In the genomic region with DNA sequence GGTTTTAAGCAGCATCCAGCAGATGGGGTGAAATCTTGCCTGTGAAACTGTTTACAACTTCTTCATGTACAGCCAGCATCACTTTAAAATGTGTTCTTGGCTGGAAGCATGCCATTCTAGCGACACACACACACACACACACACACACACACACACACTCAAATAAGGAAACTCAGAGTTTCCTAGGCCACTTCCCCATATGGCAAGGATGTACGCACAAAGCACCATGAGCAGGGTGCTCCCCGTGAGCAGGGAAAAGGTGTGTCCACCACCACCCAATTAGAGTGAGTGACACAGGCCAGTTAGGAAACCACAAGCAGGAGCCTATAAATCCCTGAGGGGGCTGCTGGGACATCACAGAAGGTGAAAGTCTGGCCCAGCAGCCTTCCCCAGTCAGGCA, we compare ENCODE assay signal across 14 mouse cellular contexts. TPM values are rescaled to one million over a fixed set of nuclear protein-coding genes. Genes with fewer than 3 reads are reported as not detected.
A peak's percentile ranks its signal among the peaks of the same experiment; 100 is the strongest.
DNase-seq lines count a peak whose midpoint lies in the region; ATAC-seq and TF ChIP-seq lines count a peak whose summit lies in the region.
"Had no signal": no experiment of that assay in that cellular context is flagged by ENCODE, and none has a peak within 500 bp of the region (broad histone marks: within the 10 kb centered on the region; RNA-seq: fewer than 3 reads in every experiment).

No protein-coding gene starts in this region.

- TF ChIP-seq CTCF in small intestine, adult 2 months (IDR thresholded peaks at IDR 0.05; ENCODE audit: extremely low read depth, insufficient read length, insufficient replicate concordance, low read depth, low read length), result no peak
- no peak for TF ChIP-seq CTCF in intestine, postnatal 0 days (IDR thresholded peaks at IDR 0.05; ENCODE audit: low read depth)

- peak; percentile 33; the same call in 1 of the 2 replicates for ATAC-seq in forebrain, embryonic 15.5 days (replicated peaks)
- ATAC-seq in forebrain, embryonic 13.5 days, result no peak
- ATAC-seq in neural tube, embryonic 12.5 days (ENCODE audit: low FRiP score, low read depth), result no peak
- peak; percentile 79 to 85 for ATAC-seq in hematopoietic stem cell, adult 5-6 weeks (replicated peaks in 1 of 2; ENCODE audit: insufficient read depth in 1 of 2, low FRiP score in 2 of 2, low TSS enrichment in 1 of 2, low read depth in 1 of 2, poor library complexity in 2 of 2, severe bottlenecking in 2 of 2)
- ATAC-seq in intestine, postnatal 0 days, result no peak

- H3K9me3 ChIP-seq in forebrain, embryonic 15.5 days, result no peaks in the 10 kb centered on the region
- no peaks in the 10 kb centered on the region for H3K9me3 ChIP-seq in forebrain, embryonic 13.5 days (replicated peaks)
- H3K9me3 ChIP-seq in neural tube, embryonic 12.5 days, result no peaks in the 10 kb centered on the region
- no peaks in the 10 kb centered on the region for H3K9me3 ChIP-seq in intestine, postnatal 0 days (ENCODE audit: control insufficient read depth)
- H3K9me3 ChIP-seq: embryonic facial prominence, embryonic 12.5 days; lung, embryonic 15.5 days had no signal

- 67% methylated on average over 3 of the region's 3 CpGs for WGBS in forebrain, embryonic 15.5 days
- 60% methylated on average over 3 of the region's 3 CpGs for WGBS in forebrain, embryonic 13.5 days
- 72% methylated on average over 3 of the region's 3 CpGs for WGBS in neural tube, embryonic 12.5 days
- WGBS in small intestine, adult 2 months, result 29% methylated on average over 3 of the region's 3 CpGs
- WGBS in intestine, postnatal 0 days, result 35% methylated on average over 3 of the region's 3 CpGs

- H3K4me3 ChIP-seq in forebrain, embryonic 15.5 days, result no peak overlapping the region
- H3K4me3 ChIP-seq in forebrain, embryonic 13.5 days, result no peak overlapping the region
- no peak overlapping the region for H3K4me3 ChIP-seq in neural tube, embryonic 12.5 days
- H3K4me3 ChIP-seq in small intestine, adult 2 months (ENCODE audit: low read depth, low read length), result peak overlapping the region; percentile 2; the same call in 1 of the 2 replicates
- H3K4me3 ChIP-seq in intestine, postnatal 0 days (ENCODE audit: low read depth, low read length), result no peak overlapping the region
- H3K4me3 ChIP-seq: embryonic facial prominence, embryonic 12.5 days had no signal

- no peak for DNase-seq in neural tube, embryonic 10.5 days (ENCODE audit: extremely low spot score, low spot score)
- no peak for DNase-seq in adrenal gland, adult 8-10 months
- DNase-seq: gastrocnemius, adult 2 months had no signal

- peaks cover 16% of the 10 kb centered on the region for H3K4me1 ChIP-seq in forebrain, embryonic 15.5 days
- H3K4me1 ChIP-seq in forebrain, embryonic 13.5 days, result peaks cover 11% of the 10 kb centered on the region
- peaks cover 5% of the 10 kb centered on the region; the same call in 1 of the 2 replicates for H3K4me1 ChIP-seq in neural tube, embryonic 12.5 days
- H3K4me1 ChIP-seq in small intestine, adult 2 months (ENCODE audit: control insufficient read depth, insufficient read depth, insufficient read length, low read length), result no peaks in the 10 kb centered on the region
- no peaks in the 10 kb centered on the region; the same call in 1 of the 2 replicates for H3K4me1 ChIP-seq in intestine, postnatal 0 days (replicated peaks; ENCODE audit: control insufficient read depth, insufficient read depth, low read length)

- H3K4me2 ChIP-seq in forebrain, embryonic 15.5 days (replicated peaks), result 0 out of 2 replicates have a peak overlapping the region, but pooled peaks have one; percentile 10
- no peak overlapping the region for H3K4me2 ChIP-seq in forebrain, embryonic 13.5 days
- H3K4me2 ChIP-seq in neural tube, embryonic 12.5 days (replicated peaks), result peak overlapping the region; percentile 80; the same call in 1 of the 2 replicates
- H3K4me2 ChIP-seq in intestine, postnatal 0 days (replicated peaks; ENCODE audit: low read depth), result no peak overlapping the region

- no peak for TF ChIP-seq POLR2A in small intestine, adult 2 months (IDR thresholded peaks at IDR 0.05; ENCODE audit: low read depth, low read length)

- no peaks in the 10 kb centered on the region for H3K36me3 ChIP-seq in forebrain, embryonic 15.5 days
- H3K36me3 ChIP-seq in forebrain, embryonic 13.5 days (ENCODE audit: poor library complexity, severe bottlenecking), result no peaks in the 10 kb centered on the region
- H3K36me3 ChIP-seq in neural tube, embryonic 12.5 days, result no peaks in the 10 kb centered on the region
- H3K36me3 ChIP-seq in small intestine, adult 2 months (ENCODE audit: control insufficient read depth, insufficient read depth, low read length), result no peaks in the 10 kb centered on the region
- no peaks in the 10 kb centered on the region for H3K36me3 ChIP-seq in intestine, postnatal 0 days (ENCODE audit: control insufficient read depth, insufficient read depth)
- H3K36me3 ChIP-seq: embryonic facial prominence, embryonic 12.5 days; lung, embryonic 15.5 days had no signal

- H3K27me3 ChIP-seq in forebrain, embryonic 15.5 days, result no peaks in the 10 kb centered on the region
- H3K27me3 ChIP-seq in forebrain, embryonic 13.5 days, result peaks cover 11% of the 10 kb centered on the region; the same call in 1 of the 2 replicates
- 0 out of 2 replicates have a peak, but pooled peaks cover 6% of the 10 kb centered on the region for H3K27me3 ChIP-seq in neural tube, embryonic 12.5 days (replicated peaks)
- no peaks in the 10 kb centered on the region for H3K27me3 ChIP-seq in small intestine, adult 2 months (ENCODE audit: control insufficient read depth, insufficient read depth, low read length)
- H3K27me3 ChIP-seq in intestine, postnatal 0 days (replicated peaks; ENCODE audit: control insufficient read depth, insufficient read depth, low read length), result no peaks in the 10 kb centered on the region
- H3K27me3 ChIP-seq: lung, embryonic 15.5 days had no signal

- H3K27ac ChIP-seq in forebrain, embryonic 15.5 days (replicated peaks), result 0 out of 2 replicates have a peak overlapping the region, but pooled peaks have one; percentile 31
- no peak overlapping the region for H3K27ac ChIP-seq in forebrain, embryonic 13.5 days
- H3K27ac ChIP-seq in neural tube, embryonic 12.5 days, result no peak overlapping the region
- H3K27ac ChIP-seq in small intestine, adult 2 months (ENCODE audit: insufficient read depth, low read depth, low read length), result 0 out of 2 replicates have a peak overlapping the region, but pooled peaks have one; percentile 12
- no peak overlapping the region for H3K27ac ChIP-seq in intestine, postnatal 0 days (ENCODE audit: low read depth, low read length)
- H3K27ac ChIP-seq: embryonic facial prominence, embryonic 12.5 days; gastrocnemius, adult 2 months; kidney, postnatal 0 days; lung, embryonic 15.5 days had no signal

- no peak overlapping the region for H3K9ac ChIP-seq in forebrain, embryonic 15.5 days (replicated peaks)
- no peak overlapping the region for H3K9ac ChIP-seq in forebrain, embryonic 13.5 days
- no peak overlapping the region for H3K9ac ChIP-seq in neural tube, embryonic 12.5 days
- no peak overlapping the region for H3K9ac ChIP-seq in intestine, postnatal 0 days (ENCODE audit: low read depth, low read length)
- H3K9ac ChIP-seq: embryonic facial prominence, embryonic 12.5 days; lung, embryonic 15.5 days had no signal

RNA-seq across cellular contexts. Expression of a gene that starts 10.5 kb away (rescaled TPM):
- polyA plus RNA-seq in forebrain, embryonic 15.5 days (2015; fragmentation: Nextera tagmentation; extraction: Ambion mirVana), result 0.56 and 0.57 TPM in 2 replicates
- polyA plus RNA-seq in forebrain, embryonic 13.5 days (2015; fragmentation: Nextera tagmentation; extraction: Ambion mirVana), result 0.16 and 0.21 TPM in 2 replicates
- 0.19 and 0.27 TPM in 2 replicates for polyA plus RNA-seq in neural tube, embryonic 12.5 days (2016; fragmentation: Nextera tagmentation; extraction: Ambion mirVana)
- total RNA-seq in hematopoietic stem cell, adult 5-6 weeks (2017), result 4.9 and 20.8 TPM in 2 replicates
- polyA plus RNA-seq in small intestine, adult 2 months (2012; rRNA removed), result 0.85 and 1.2 TPM in 2 replicates
- 1.6 and 2.1 TPM in 2 replicates for polyA plus RNA-seq in intestine, postnatal 0 days (2015; fragmentation: Nextera tagmentation; extraction: Ambion mirVana)
- under 1 TPM in 1 of 4 experiments, not detected in 3; 0.49 TPM for total RNA-seq in adrenal gland, adult 8-10 months (2022)
- total RNA-seq: left cerebral cortex, postnatal 36 days had no signal
- polyA plus RNA-seq: neural tube, embryonic 11.5 days had no signal

Comparison
In these comparisons a context has a peak if more than half of its experiments do, and no peak if none do; other contexts are left out.
1. ATAC-seq: peak in forebrain, embryonic 15.5 days (single experiment) and hematopoietic stem cell, adult 5-6 weeks (2 of 2); none in forebrain, embryonic 13.5 days (single experiment), neural tube, embryonic 12.5 days (single experiment) and intestine, postnatal 0 days (single experiment).
2. H3K27ac ChIP-seq: peak in forebrain, embryonic 15.5 days (single experiment) and small intestine, adult 2 months (single experiment); none in forebrain, embryonic 13.5 days (single experiment), neural tube, embryonic 12.5 days (single experiment) and intestine, postnatal 0 days (single experiment).
3. H3K4me2 ChIP-seq: peak in forebrain, embryonic 15.5 days (single experiment) and neural tube, embryonic 12.5 days (single experiment); none in forebrain, embryonic 13.5 days (single experiment) and intestine, postnatal 0 days (single experiment).